ENCODE assay signal across 29 mouse cellular contexts in genomic region chr12:82206857-82207647, GRCm38 (mm10). TPM values are rescaled to one million over a fixed set of nuclear protein-coding genes. Genes with fewer than 3 reads are reported as not detected.
DNase-seq lines count a peak whose midpoint lies in the region; ATAC-seq and TF ChIP-seq lines count a peak whose summit lies in the region.
"Had no signal": no experiment of that assay in that cellular context is flagged by ENCODE, and none has a peak within 500 bp of the region (broad histone marks: within the 10 kb centered on the region; RNA-seq: fewer than 3 reads in every experiment).

No protein-coding gene starts in this region.

- no peak overlapping the region for H3K9ac ChIP-seq in liver, adult 2 months (ENCODE audit: low read depth, low read length)
- no peak overlapping the region for H3K9ac ChIP-seq in liver, embryonic 12.5 days
- no peak overlapping the region for H3K9ac ChIP-seq in intestine, embryonic 16.5 days (ENCODE audit: low read depth, low read length)
- H3K9ac ChIP-seq in midbrain, embryonic 13.5 days (replicated peaks) = no peak overlapping the region
- H3K9ac ChIP-seq: embryonic facial prominence, embryonic 12.5 days; embryonic facial prominence, embryonic 15.5 days; forebrain, embryonic 15.5 days; heart, embryonic 12.5 days; heart, embryonic 15.5 days; hindbrain, embryonic 13.5 days had no signal

- no peak overlapping the region for H3K4me2 ChIP-seq in liver, embryonic 12.5 days
- H3K4me2 ChIP-seq in intestine, embryonic 16.5 days (ENCODE audit: low read depth, low read length) = peak overlapping the region; percentile 11; the same call in 1 of the 2 replicates
- H3K4me2 ChIP-seq in midbrain, embryonic 13.5 days (replicated peaks) = no peak overlapping the region
- H3K4me2 ChIP-seq: embryonic facial prominence, embryonic 12.5 days; embryonic facial prominence, embryonic 15.5 days; forebrain, embryonic 15.5 days; heart, embryonic 12.5 days; heart, embryonic 15.5 days; hindbrain, embryonic 13.5 days had no signal

- H3K36me3 ChIP-seq in liver, adult 2 months (ENCODE audit: control insufficient read depth, insufficient read depth, low read length) = no peaks in the 10 kb centered on the region
- no peaks in the 10 kb centered on the region; the same call in 1 of the 2 replicates for H3K36me3 ChIP-seq in liver, embryonic 12.5 days
- H3K36me3 ChIP-seq in intestine, embryonic 16.5 days (ENCODE audit: control insufficient read depth, insufficient read depth, low read length) = no peaks in the 10 kb centered on the region
- H3K36me3 ChIP-seq in small intestine, adult 2 months (ENCODE audit: control insufficient read depth, insufficient read depth, low read length) = no peaks in the 10 kb centered on the region
- no peaks in the 10 kb centered on the region for H3K36me3 ChIP-seq in midbrain, embryonic 13.5 days
- H3K36me3 ChIP-seq: embryonic facial prominence, embryonic 12.5 days; embryonic facial prominence, embryonic 15.5 days; forebrain, embryonic 15.5 days; heart, embryonic 12.5 days; heart, embryonic 15.5 days; hindbrain, embryonic 10.5 days; hindbrain, embryonic 13.5 days had no signal

- no peak for TF ChIP-seq CTCF in liver, adult 2 months (IDR thresholded peaks at IDR 0.05; ENCODE audit: low read depth, low read length)
- TF ChIP-seq CTCF in small intestine, adult 2 months (IDR thresholded peaks at IDR 0.05; ENCODE audit: extremely low read depth, insufficient read length, insufficient replicate concordance, low read depth, low read length) = no peak

- WGBS in liver, adult 2 months = 78% methylated on average over 8 of the region's 8 CpGs
- WGBS in liver, embryonic 12.5 days (ENCODE audit: insufficient replicate concordance) = 79% methylated on average over 8 of the region's 8 CpGs
- 60% methylated on average over 8 of the region's 8 CpGs for WGBS in intestine, embryonic 16.5 days
- WGBS in small intestine, adult 2 months = 28% methylated on average over 8 of the region's 8 CpGs
- 94% methylated on average over 8 of the region's 8 CpGs for whole genome bisulfite sequencing in midbrain, embryonic 13.5 days

- no peak overlapping the region for H3K27ac ChIP-seq in liver, adult 2 months (replicated peaks; ENCODE audit: insufficient read depth, low read depth, low read length)
- H3K27ac ChIP-seq in liver, embryonic 12.5 days = no peak overlapping the region
- H3K27ac ChIP-seq in intestine, embryonic 16.5 days (ENCODE audit: low read length) = no peak overlapping the region; the same call in 1 of the 2 replicates
- peak overlapping the region; percentile 95 for H3K27ac ChIP-seq in small intestine, adult 2 months (ENCODE audit: insufficient read depth, low read depth, low read length)
- no peak overlapping the region for H3K27ac ChIP-seq in midbrain, embryonic 13.5 days
- H3K27ac ChIP-seq: embryonic facial prominence, embryonic 12.5 days; embryonic facial prominence, embryonic 15.5 days; forebrain, embryonic 15.5 days; heart, embryonic 15.5 days; hindbrain, embryonic 10.5 days; hindbrain, embryonic 13.5 days had no signal

- no peak for ATAC-seq in liver, embryonic 12.5 days
- ATAC-seq in intestine, embryonic 16.5 days = peak; percentile 77
- ATAC-seq in monocyte, adult 5-6 weeks (replicated peaks; ENCODE audit: insufficient number of reproducible peaks, low FRiP score, low TSS enrichment, poor library complexity, severe bottlenecking) = no peak
- no peak for ATAC-seq in midbrain, embryonic 13.5 days
- ATAC-seq in erythroid progenitor cell, adult 5-6 weeks (replicated peaks; ENCODE audit: low FRiP score, poor library complexity, severe bottlenecking) = no peak
- ATAC-seq: forebrain, embryonic 15.5 days; hindbrain, embryonic 16.5 days; Patski had no signal

- peaks cover 10% of the 10 kb centered on the region; the same call in 1 of the 2 replicates for H3K4me1 ChIP-seq in liver, adult 2 months (ENCODE audit: control insufficient read depth, insufficient read depth, low read length)
- H3K4me1 ChIP-seq in liver, embryonic 12.5 days = peaks cover 18% of the 10 kb centered on the region
- H3K4me1 ChIP-seq in intestine, embryonic 16.5 days (ENCODE audit: control insufficient read depth, insufficient read depth, low read length) = peaks cover 20% of the 10 kb centered on the region
- H3K4me1 ChIP-seq in small intestine, adult 2 months (ENCODE audit: control insufficient read depth, insufficient read depth, insufficient read length, low read length) = peaks cover 20% of the 10 kb centered on the region; the same call in 1 of the 2 replicates
- no peaks in the 10 kb centered on the region for H3K4me1 ChIP-seq in midbrain, embryonic 13.5 days (replicated peaks)
- H3K4me1 ChIP-seq: embryonic facial prominence, embryonic 15.5 days; forebrain, embryonic 15.5 days; hindbrain, embryonic 10.5 days; hindbrain, embryonic 13.5 days had no signal

- no peaks in the 10 kb centered on the region for H3K27me3 ChIP-seq in liver, adult 2 months (ENCODE audit: control insufficient read depth, insufficient read depth, low read length)
- no peaks in the 10 kb centered on the region for H3K27me3 ChIP-seq in liver, embryonic 12.5 days (replicated peaks)
- H3K27me3 ChIP-seq in intestine, embryonic 16.5 days (replicated peaks; ENCODE audit: control insufficient read depth, insufficient read depth, low read length) = no peaks in the 10 kb centered on the region
- H3K27me3 ChIP-seq in small intestine, adult 2 months (ENCODE audit: control insufficient read depth, insufficient read depth, low read length) = no peaks in the 10 kb centered on the region
- no peaks in the 10 kb centered on the region for H3K27me3 ChIP-seq in midbrain, embryonic 13.5 days
- H3K27me3 ChIP-seq: CH12.LX; embryonic facial prominence, embryonic 12.5 days; embryonic facial prominence, embryonic 15.5 days; forebrain, embryonic 15.5 days; heart, embryonic 12.5 days; heart, embryonic 15.5 days; hindbrain, embryonic 13.5 days; Patski had no signal

- TF ChIP-seq POLR2A in liver, adult 2 months (IDR thresholded peaks at IDR 0.05; ENCODE audit: extremely low read depth, insufficient read depth, low read length) = no peak
- no peak for TF ChIP-seq POLR2A in small intestine, adult 2 months (IDR thresholded peaks at IDR 0.05; ENCODE audit: low read depth, low read length)

- no peaks in the 10 kb centered on the region for H3K9me3 ChIP-seq in liver, embryonic 12.5 days (replicated peaks)
- no peaks in the 10 kb centered on the region for H3K9me3 ChIP-seq in intestine, embryonic 16.5 days (ENCODE audit: control insufficient read depth, low read length)
- no peaks in the 10 kb centered on the region for H3K9me3 ChIP-seq in midbrain, embryonic 13.5 days
- H3K9me3 ChIP-seq: embryonic facial prominence, embryonic 12.5 days; embryonic facial prominence, embryonic 15.5 days; forebrain, embryonic 15.5 days; G1E; heart, embryonic 15.5 days; hindbrain, embryonic 10.5 days; hindbrain, embryonic 13.5 days had no signal

- peaks cover 26% of the 10 kb centered on the region; the same call in 1 of the 2 replicates for H3K79me2 ChIP-seq in liver, adult 2 months (ENCODE audit: control insufficient read depth, insufficient read depth, low read length)

- no peak overlapping the region for H3K4me3 ChIP-seq in liver, adult 2 months (ENCODE audit: insufficient read depth, low read depth, low read length)
- no peak overlapping the region for H3K4me3 ChIP-seq in liver, embryonic 12.5 days
- no peak overlapping the region for H3K4me3 ChIP-seq in intestine, embryonic 16.5 days (ENCODE audit: low read length)
- H3K4me3 ChIP-seq in small intestine, adult 2 months (ENCODE audit: low read depth, low read length) = no peak overlapping the region
- H3K4me3 ChIP-seq in midbrain, embryonic 13.5 days (replicated peaks) = no peak overlapping the region
- H3K4me3 ChIP-seq: embryonic facial prominence, embryonic 12.5 days; embryonic facial prominence, embryonic 15.5 days; forebrain, embryonic 15.5 days; heart, embryonic 12.5 days; heart, embryonic 15.5 days; hindbrain, embryonic 10.5 days; hindbrain, embryonic 13.5 days had no signal

- DNase-seq in liver, adult 2 months (ENCODE audit: extremely low read depth, low read depth, low spot score) = peak; percentile 75
- DNase-seq: adrenal gland, postnatal 10 days; adrenal gland, postnatal 36 days; B cell, adult 2 months; cerebellum, adult 11 months; cerebellum, adult 2 months; cerebellum, adult 9-11 months; cerebellum, postnatal 25 days; gastrocnemius, postnatal 25 days; heart, adult 18-20 months; heart, postnatal 10 days; heart, postnatal 36 days had no signal

RNA-seq across cellular contexts. Expression of gene Sipa1l1, which starts 37.9 kb away (rescaled TPM):
- total RNA-seq in liver, adult 2 months (2014; rRNA removed) = 13.7 and 17.6 TPM in 2 replicates
- polyA plus RNA-seq in liver, adult 2 months (2012; rRNA removed) = 9.7 and 10.3 TPM in 2 replicates
- 10.6 and 11.2 TPM in 2 replicates for polyA plus RNA-seq in liver, embryonic 12.5 days (2016; fragmentation: Nextera tagmentation; extraction: Ambion mirVana)
- 20.1 and 21.2 TPM in 2 replicates for polyA plus RNA-seq in intestine, embryonic 16.5 days (2015; fragmentation: Nextera tagmentation; extraction: Ambion mirVana)
- polyA plus RNA-seq in small intestine, adult 2 months (2012; rRNA removed) = 7.0 and 13.4 TPM in 2 replicates
- 44.5 to 87.6 TPM (median 61.0 TPM) in 3 replicates for total RNA-seq in monocyte, adult 5-6 weeks (2017)
- polyA plus RNA-seq in midbrain, embryonic 13.5 days (2015; fragmentation: Nextera tagmentation; extraction: Ambion mirVana) = 14.3 and 15.7 TPM in 2 replicates
- total RNA-seq in erythroid progenitor cell, adult 5-6 weeks (2015; ENCODE audit: low replicate concordance) = 6.8 and 7.1 TPM in 2 replicates
- total RNA-seq in erythroid progenitor cell, adult 5-6 weeks (2017; ENCODE audit: low replicate concordance) = 3.5 and 4.3 TPM in 2 replicates
